Mouse (Mus musculus): ENCODE data around the gene Arhgef26.

DNA sequence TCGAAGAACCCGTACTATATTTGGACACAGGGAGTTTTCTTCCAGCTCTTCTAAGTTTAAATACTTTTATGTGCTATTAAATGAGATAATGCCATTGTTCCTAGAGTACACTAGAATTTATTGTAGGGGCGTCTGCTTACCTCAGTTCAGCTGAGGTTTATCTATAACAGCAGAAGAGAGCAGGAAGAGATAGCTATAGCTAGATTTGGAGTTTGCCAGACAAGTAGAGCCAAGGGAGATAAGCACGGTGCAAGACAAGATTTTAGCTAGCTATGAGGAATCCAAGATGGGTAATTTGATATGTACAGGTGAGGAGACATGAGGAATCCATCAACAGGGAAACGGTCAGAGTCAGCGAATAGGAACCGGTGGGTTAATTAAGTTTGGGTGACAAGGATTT lies 108.1 kb downstream of the Arhgef26 start:
- TF ChIP-seq CTCF (IDR thresholded peaks at IDR 0.05; ENCODE audit: borderline replicate concordance, control insufficient read depth, extremely low read depth, insufficient read depth, low read length, poor library complexity) (no peak), POLR2A (IDR thresholded peaks at IDR 0.05; ENCODE audit: control insufficient read depth, extremely low read depth, insufficient read depth, low read length, poor library complexity) (no peak)
